Mouse (Mus musculus) heart, embryonic 16.5 days (tissue): ENCODE data around the gene Phactr1. TPM values are rescaled to one million over a fixed set of nuclear protein-coding genes. Genes with fewer than 3 reads are reported as not detected.

Source experiments
- ATAC-seq: fragments of 200-750 bp; cut with Nextera tagmentation; replicated peaks from 2 replicates; pipeline ENCODE4 v1.8.0; 2017; ENCODE audit warnings: moderate number of reproducible peaks; ENCODE audit not compliant: insufficient read depth, low FRiP score; ENCODE audit errors: extremely low read depth
- H3K27ac ChIP-seq: fragments of 300-500 bp; sonication (generic); 2 replicates; pipeline ENCODE4 v1.5.1; 2014; ENCODE audit warnings: mild to moderate bottlenecking, low read length, control low read depth, moderate library complexity
- H3K27me3 ChIP-seq: fragments of 300-500 bp; sonication (generic); 2 replicates; pipeline ENCODE4 v1.6.1; 2014; ENCODE audit warnings: low read length, mixed read lengths; ENCODE audit not compliant: control insufficient read depth, insufficient read depth
- H3K36me3 ChIP-seq: fragments of 300-500 bp; sonication (generic); 2 replicates; pipeline ENCODE4 v1.6.1; 2014; ENCODE audit not compliant: control insufficient read depth, insufficient read depth
- H3K4me1 ChIP-seq: fragments of 300-500 bp; sonication (generic); 2 replicates; pipeline ENCODE4 v1.6.1; 2014; ENCODE audit warnings: low read length, mixed read lengths; ENCODE audit not compliant: control insufficient read depth, insufficient read depth
- H3K4me2 ChIP-seq: fragments of 300-500 bp; sonication (generic); 2 replicates; pipeline ENCODE4 v1.6.1; 2014; ENCODE audit warnings: low read depth, mild to moderate bottlenecking, control low read depth, low read length
- H3K4me3 ChIP-seq: fragments of 300-500 bp; sonication (generic); 2 replicates; pipeline ENCODE4 v1.5.1; 2014; ENCODE audit warnings: mild to moderate bottlenecking, control low read depth, low read length
- H3K9ac ChIP-seq: fragments of 300-500 bp; sonication (generic); 2 replicates; pipeline ENCODE4 v1.6.1; 2014; ENCODE audit warnings: low read length, control low read depth
- H3K9me3 ChIP-seq: fragments of 300-500 bp; sonication (generic); replicated peaks from 2 replicates; pipeline ENCODE4 v1.6.1; 2016; ENCODE audit warnings: low read length; ENCODE audit not compliant: control insufficient read depth
- WGBS: fragments of 180-500 bp; shearing (Covaris S2); extraction: QIAGEN DNeasy Blood & Tissue Kit; methylation state at CpG from one replicate; pipeline ENCODE4 v1.1.7; 2014; 5-methylcytosine and 5-hydroxymethylcytosine counted together
- polyA plus RNA-seq: library from polyadenylated mRNA; unstranded; fragments of >200 nt; fragmentation: Nextera tagmentation; extraction: Ambion mirVana; gene quantifications from 2 replicates; pipeline ENCODE4 v1.2.1, GENCODE M21; 2015

Gene Phactr1
- polyA plus RNA-seq, 1 experiment from 2014 or later, result 4.6 TPM

GRCm38 (mm10) chr13:43018863-43019262, 338.4 kb downstream of the Phactr1 start:
- Histone ChIP-seq H3K27me3 (no peaks in the 10 kb centered on the region), H3K27ac (no peak overlapping the region), H3K9ac (no peak overlapping the region), H3K4me3 (no peak overlapping the region), H3K4me1 (no peaks in the 10 kb centered on the region), H3K4me2 (no peak overlapping the region), H3K36me3 (no peaks in the 10 kb centered on the region), H3K9me3 (no peaks in the 10 kb centered on the region)
- WGBS, result 75% methylated on average over 5 of the region's 5 CpGs
- no peak for ATAC-seq

GRCm38 (mm10) chr13:43021031-43021430, 340.6 kb downstream of the Phactr1 start:
- Histone ChIP-seq H3K4me3 (no peak overlapping the region), H3K27me3 (no peaks in the 10 kb centered on the region), H3K27ac (no peak overlapping the region), H3K9ac (no peak overlapping the region), H3K9me3 (no peaks in the 10 kb centered on the region), H3K4me1 (no peaks in the 10 kb centered on the region), H3K4me2 (no peak overlapping the region), H3K36me3 (no peaks in the 10 kb centered on the region)
- ATAC-seq, result no peak
- WGBS, result 73% methylated on average over 6 of the region's 6 CpGs

- H3K4me3 ChIP-seq, result no peak overlapping the region
- no peak overlapping the region for H3K4me2 ChIP-seq
- ATAC-seq, result no peak
- no peaks in the 10 kb centered on the region for H3K27me3 ChIP-seq
- H3K27ac ChIP-seq, result no peak overlapping the region
- H3K4me1 ChIP-seq, result no peaks in the 10 kb centered on the region
- no peaks in the 10 kb centered on the region for H3K36me3 ChIP-seq
- H3K9ac ChIP-seq, result no peak overlapping the region
- 88% methylated on average over 5 of the region's 5 CpGs for WGBS
- H3K9me3 ChIP-seq, result no peaks in the 10 kb centered on the region
Measured at GRCm38 (mm10) chr13:43023005-43023404, 342.6 kb downstream of the Phactr1 start.

GRCm38 (mm10) chr13:43027568-43027967, 347.1 kb downstream of the Phactr1 start:
- H3K4me2 ChIP-seq, result no peak overlapping the region
- ATAC-seq, result no peak
- H3K4me1 ChIP-seq, result no peaks in the 10 kb centered on the region
- no peaks in the 10 kb centered on the region for H3K36me3 ChIP-seq
- no peaks in the 10 kb centered on the region; the same call in 1 of the 2 replicates for H3K9me3 ChIP-seq
- H3K27me3 ChIP-seq, result no peaks in the 10 kb centered on the region
- no peak overlapping the region for H3K4me3 ChIP-seq
- WGBS, result 82% methylated on average over 1 of the region's 1 CpGs
- H3K9ac ChIP-seq, result no peak overlapping the region
- no peak overlapping the region for H3K27ac ChIP-seq

- H3K27me3 ChIP-seq, result no peaks in the 10 kb centered on the region
- no peaks in the 10 kb centered on the region; the same call in 1 of the 2 replicates for H3K9me3 ChIP-seq
- no peak overlapping the region for H3K9ac ChIP-seq
- no peaks in the 10 kb centered on the region for H3K36me3 ChIP-seq
- 86% methylated on average over 2 of the region's 2 CpGs for WGBS
- H3K4me3 ChIP-seq, result no peak overlapping the region
- no peaks in the 10 kb centered on the region for H3K4me1 ChIP-seq
- H3K27ac ChIP-seq, result no peak overlapping the region
- no peak overlapping the region for H3K4me2 ChIP-seq
- ATAC-seq, result no peak
Measured at GRCm38 (mm10) chr13:43030222-43030621, 349.8 kb downstream of the Phactr1 start.

- WGBS, result 82% methylated on average over 3 of the region's 3 CpGs
- Histone ChIP-seq H3K9me3 (no peaks in the 10 kb centered on the region; the same call in 1 of the 2 replicates), H3K27me3 (no peaks in the 10 kb centered on the region), H3K4me2 (no peak overlapping the region), H3K27ac (no peak overlapping the region), H3K9ac (no peak overlapping the region), H3K4me1 (no peaks in the 10 kb centered on the region), H3K4me3 (no peak overlapping the region), H3K36me3 (no peaks in the 10 kb centered on the region)
- ATAC-seq, result no peak
Measured at GRCm38 (mm10) chr13:43032451-43032850, 352.0 kb downstream of the Phactr1 start.

GRCm38 (mm10) chr13:43036510-43036909, 356.1 kb downstream of the Phactr1 start:
- H3K9me3 ChIP-seq, result no peaks in the 10 kb centered on the region; the same call in 1 of the 2 replicates
- H3K4me2 ChIP-seq, result no peak overlapping the region
- H3K36me3 ChIP-seq, result no peaks in the 10 kb centered on the region
- H3K9ac ChIP-seq, result no peak overlapping the region
- 76% methylated on average over 6 of the region's 6 CpGs for WGBS
- no peaks in the 10 kb centered on the region for H3K4me1 ChIP-seq
- H3K27me3 ChIP-seq, result no peaks in the 10 kb centered on the region
- ATAC-seq, result no peak
- no peak overlapping the region for H3K27ac ChIP-seq
- no peak overlapping the region for H3K4me3 ChIP-seq

GRCm38 (mm10) chr13:43042766-43043165, 362.3 kb downstream of the Phactr1 start:
- H3K27ac ChIP-seq, result no peak overlapping the region
- H3K4me3 ChIP-seq, result no peak overlapping the region
- no peak overlapping the region for H3K4me2 ChIP-seq
- no peaks in the 10 kb centered on the region for H3K9me3 ChIP-seq
- WGBS, result 75% methylated on average over 4 of the region's 4 CpGs
- no peak overlapping the region for H3K9ac ChIP-seq
- H3K36me3 ChIP-seq, result no peaks in the 10 kb centered on the region
- H3K4me1 ChIP-seq, result no peaks in the 10 kb centered on the region
- H3K27me3 ChIP-seq, result no peaks in the 10 kb centered on the region
- no peak for ATAC-seq

GRCm38 (mm10) chr13:43048553-43048952, 368.1 kb downstream of the Phactr1 start:
- Histone ChIP-seq H3K4me2 (no peak overlapping the region), H3K27ac (no peak overlapping the region), H3K9me3 (no peaks in the 10 kb centered on the region), H3K4me3 (no peak overlapping the region), H3K27me3 (no peaks in the 10 kb centered on the region), H3K9ac (no peak overlapping the region), H3K36me3 (no peaks in the 10 kb centered on the region), H3K4me1 (no peaks in the 10 kb centered on the region)
- 46% methylated on average over 3 of the region's 3 CpGs for WGBS
- ATAC-seq, result no peak

GRCm38 (mm10) chr13:43053201-43053600, 372.8 kb downstream of the Phactr1 start:
- Histone ChIP-seq H3K4me2 (no peak overlapping the region), H3K27me3 (no peaks in the 10 kb centered on the region), H3K4me3 (no peak overlapping the region), H3K9me3 (no peaks in the 10 kb centered on the region), H3K9ac (no peak overlapping the region), H3K27ac (no peak overlapping the region), H3K4me1 (no peaks in the 10 kb centered on the region), H3K36me3 (no peaks in the 10 kb centered on the region)
- 72% methylated on average over 1 of the region's 1 CpGs for WGBS
- no peak for ATAC-seq
